Mouse (Mus musculus): Measurements from ENCODE around the gene Ipo11.
"Not testable (repeated sequence)": the region's sequence is repeated elsewhere in the genome, so short reads cannot be mapped to it uniquely, and the experiment has no call there.

Gene Ipo11

GRCm38 (mm10) chr13:106936256-106937137, at the start of gene Ipo11:
Gene Ipo11, minus strand, starts transcription at chr13:106936958.
- peak; percentile 94 for DNase-seq (ENCODE audit: extremely low spot score)

- DNase-seq (ENCODE audit: extremely low spot score) = no peak
These were observed 24.7 kb upstream of the Ipo11 start for GRCm38 (mm10) chr13:106961496-106961895.

DNA sequence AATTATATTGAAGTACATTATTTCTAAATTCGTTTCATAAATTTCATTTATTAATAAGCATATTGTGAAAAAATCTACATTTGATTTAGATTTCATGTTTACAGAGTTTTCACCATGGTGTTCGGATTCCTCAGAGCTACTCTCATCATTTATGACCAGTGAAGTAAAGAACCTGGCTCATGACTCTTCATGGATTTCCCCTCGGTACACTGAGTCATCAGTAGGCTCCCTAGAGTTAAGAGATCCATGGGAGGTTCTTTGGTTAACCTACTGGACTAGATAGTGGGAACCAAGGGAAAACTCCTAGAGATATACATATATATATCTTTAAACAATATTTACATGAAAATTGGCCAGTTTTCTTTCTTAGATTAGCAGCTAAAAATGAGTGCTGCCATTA, 23.8 kb upstream of the Ipo11 start:
- DNase-seq (ENCODE audit: extremely low spot score) = no peak

- no peak for DNase-seq (ENCODE audit: extremely low spot score)
These were observed 21.5 kb upstream of the Ipo11 start for GRCm38 (mm10) chr13:106958286-106958685.

DNA sequence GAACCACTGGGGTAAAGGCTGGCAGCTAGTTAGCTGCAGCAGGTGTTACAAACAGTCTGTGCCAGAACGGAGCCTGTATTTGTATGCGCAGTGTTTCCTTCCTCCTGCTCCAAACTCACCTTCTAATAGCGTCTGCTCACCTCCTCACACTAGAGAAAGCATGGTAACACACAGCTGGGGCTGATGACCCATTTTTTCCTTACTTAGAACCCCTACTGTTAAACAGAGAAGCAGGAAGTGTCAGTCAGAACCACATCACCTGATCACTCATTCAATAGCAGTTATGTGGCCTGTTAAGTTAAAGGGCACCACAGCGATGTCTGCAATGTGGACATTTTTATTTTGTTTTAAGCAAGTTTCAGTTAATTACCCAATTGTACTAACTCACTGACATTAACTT, 20.8 kb upstream of the Ipo11 start:
- DNase-seq (ENCODE audit: extremely low spot score) = no peak

- DNase-seq (ENCODE audit: extremely low spot score) = no peak
These were observed 18.1 kb upstream of the Ipo11 start for GRCm38 (mm10) chr13:106954880-106955279.

GRCm38 (mm10) chr13:106947583-106947982, 10.8 kb upstream of the Ipo11 start:
- no peak for DNase-seq (ENCODE audit: extremely low spot score)

DNA sequence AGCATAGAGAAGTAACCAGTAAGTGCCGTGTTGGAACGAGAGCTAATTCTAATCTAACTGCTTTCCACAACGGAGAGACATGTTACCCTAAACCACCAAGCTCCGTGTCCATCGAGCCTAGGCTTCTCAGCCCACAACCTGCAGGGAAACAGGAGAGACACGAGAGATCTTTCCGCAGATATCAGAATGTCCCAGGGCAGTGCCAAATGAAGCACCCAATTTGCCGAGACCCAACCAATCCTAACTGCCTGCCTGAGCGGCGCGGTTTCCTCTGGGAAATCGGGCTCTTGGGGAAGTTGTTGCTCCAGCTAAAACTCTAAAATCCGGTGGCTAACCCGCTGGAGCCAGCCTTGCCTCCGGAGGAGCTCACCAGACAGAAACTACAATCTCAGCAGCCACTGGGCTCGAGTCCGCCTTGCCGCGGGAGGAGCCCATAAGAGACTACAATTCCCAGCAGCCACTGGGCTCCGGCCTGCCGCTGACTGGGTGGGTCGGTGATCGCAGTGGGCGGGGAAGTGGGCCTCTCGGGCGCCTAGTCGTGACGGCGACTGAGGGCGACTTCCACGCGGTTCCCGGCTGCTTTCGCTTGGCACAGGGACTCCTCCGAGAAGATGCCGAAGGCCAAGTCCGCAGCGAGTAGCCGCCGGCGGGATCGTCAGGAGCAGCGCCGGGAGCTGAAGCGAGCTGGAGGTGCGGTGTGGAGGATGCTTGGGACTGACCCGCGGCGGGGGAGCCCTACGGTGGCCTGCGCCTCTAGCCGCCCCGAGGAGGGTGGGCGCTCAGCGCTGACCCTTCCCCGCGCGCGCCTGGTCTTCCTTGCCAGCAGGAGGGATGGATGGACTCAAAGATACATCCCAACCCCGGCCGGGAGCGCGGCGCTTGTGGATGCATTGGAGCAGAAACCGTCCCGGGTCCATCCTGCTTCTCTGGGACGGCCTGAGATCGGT, 10.1 kb upstream of the Ipo11 start, which contains the start of gene Dimt1:
Gene Dimt1 (plus strand): TSS at position 534 of the 947 bp plus-strand sequence.
- peak; percentile 95 for DNase-seq (ENCODE audit: extremely low spot score)

- no peak for DNase-seq (ENCODE audit: extremely low spot score)
These were observed 8.8 kb upstream of the Ipo11 start for GRCm38 (mm10) chr13:106945518-106945917.

GRCm38 (mm10) chr13:106942721-106943120, 6.0 kb upstream of the Ipo11 start:
- DNase-seq (ENCODE audit: extremely low spot score) = no peak

- DNase-seq (ENCODE audit: extremely low spot score) = peak; percentile 42
These were observed 4.6 kb upstream of the Ipo11 start for GRCm38 (mm10) chr13:106941211-106941976.

- no peak for DNase-seq (ENCODE audit: extremely low spot score)
These were observed 347 bp upstream of the Ipo11 start for GRCm38 (mm10) chr13:106937138-106937472.

DNA sequence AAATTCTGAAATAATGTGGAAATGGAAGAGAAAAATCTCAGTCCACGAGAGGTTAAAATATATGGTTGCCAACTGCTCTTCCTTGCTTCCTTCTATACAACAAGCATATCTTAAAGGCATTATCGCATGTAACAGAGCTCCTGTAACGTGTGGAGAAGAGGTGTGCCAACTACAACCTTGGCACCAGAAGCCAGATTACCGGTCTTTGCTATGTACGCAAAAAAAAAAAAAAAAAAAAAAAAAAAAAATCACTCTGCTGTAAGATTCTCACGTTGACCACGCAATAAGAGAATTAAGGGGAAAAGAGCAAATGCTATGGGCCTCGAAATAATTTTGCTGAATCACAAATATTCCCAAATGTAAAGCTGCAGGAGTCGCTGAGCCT, 895 bp downstream of the Ipo11 start:
- DNase-seq (ENCODE audit: extremely low spot score) = no peak

GRCm38 (mm10) chr13:106929201-106929600, 7.6 kb downstream of the Ipo11 start:
- no peak for DNase-seq (ENCODE audit: extremely low spot score)

DNA sequence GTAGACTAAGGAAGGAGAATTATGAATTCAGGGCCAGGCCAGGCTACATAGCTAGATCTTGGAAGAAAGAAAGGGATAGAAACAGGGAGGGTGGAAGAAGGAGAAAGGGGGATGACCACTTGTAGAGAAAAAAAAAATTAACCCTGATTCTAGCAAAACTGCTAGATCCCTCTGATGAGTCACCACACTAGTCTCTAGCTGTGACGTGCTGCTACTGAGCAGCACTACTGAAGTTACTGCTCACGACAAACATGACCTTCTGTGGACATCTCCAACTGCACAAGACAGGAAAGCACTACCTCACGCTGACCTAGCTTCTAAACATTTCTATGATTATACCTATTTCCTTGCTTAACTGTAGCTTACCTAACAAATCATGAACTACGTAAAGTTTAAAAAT, 8.5 kb downstream of the Ipo11 start:
- DNase-seq (ENCODE audit: extremely low spot score) = no peak

GRCm38 (mm10) chr13:106925921-106926320, 10.8 kb downstream of the Ipo11 start:
- not testable (repeated sequence) for DNase-seq (ENCODE audit: extremely low spot score)

DNA sequence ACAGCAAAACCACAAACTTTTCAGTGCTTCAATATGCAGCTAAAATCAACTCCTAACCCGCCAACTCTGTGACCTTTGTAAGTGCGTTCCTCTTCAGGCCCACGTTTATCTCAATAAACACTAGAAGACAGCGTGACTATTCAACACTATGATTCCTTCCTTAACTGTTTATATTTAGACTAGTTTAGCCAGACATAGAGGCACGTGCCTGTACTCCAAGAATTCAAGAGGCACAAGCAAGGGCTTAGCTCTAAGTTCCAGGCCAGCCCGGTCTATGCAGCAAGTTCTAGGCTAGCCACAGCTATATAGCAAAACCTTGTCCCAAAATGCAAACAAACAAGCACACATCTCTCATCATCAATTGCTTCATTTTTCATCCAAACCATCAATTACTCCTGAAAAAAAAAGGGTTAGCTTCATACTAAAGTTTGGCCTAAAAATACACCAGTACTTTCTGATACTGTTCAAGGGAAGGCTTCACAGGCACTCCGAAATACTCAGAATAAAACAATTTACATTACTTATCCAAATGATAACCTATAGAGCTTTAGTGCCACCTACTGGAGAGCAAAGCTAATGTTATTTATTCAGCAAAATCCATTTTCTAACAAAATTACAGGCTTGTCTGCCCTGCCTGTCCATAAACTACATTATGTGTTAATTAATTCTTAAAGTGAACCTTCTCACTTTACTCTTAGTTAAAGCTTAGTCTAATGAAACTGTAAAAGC, 18.3 kb downstream of the Ipo11 start:
- no peak for DNase-seq (ENCODE audit: extremely low spot score)

- DNase-seq (ENCODE audit: extremely low spot score) = no peak
These were observed 23.5 kb downstream of the Ipo11 start for GRCm38 (mm10) chr13:106913125-106913736.

DNA sequence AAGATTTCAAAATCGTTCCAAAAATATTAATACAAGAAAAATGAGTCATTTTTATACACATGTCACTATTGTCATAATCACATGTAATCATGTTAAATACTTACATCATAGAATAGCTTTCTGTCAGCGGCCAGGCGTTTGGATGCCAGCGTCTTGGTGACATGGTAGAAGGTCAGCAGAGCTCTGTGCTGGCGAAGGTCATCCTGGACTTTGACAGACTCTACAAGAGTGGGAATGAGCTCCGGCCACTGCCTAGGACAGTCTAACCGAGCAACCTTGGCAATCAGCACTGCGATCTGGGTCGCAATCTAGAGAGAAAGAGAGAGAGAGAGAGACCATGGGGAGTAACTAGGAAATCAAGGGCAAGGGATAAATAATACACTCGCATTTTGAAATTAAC, 26.7 kb downstream of the Ipo11 start:
- no peak for DNase-seq (ENCODE audit: extremely low spot score)

DNA sequence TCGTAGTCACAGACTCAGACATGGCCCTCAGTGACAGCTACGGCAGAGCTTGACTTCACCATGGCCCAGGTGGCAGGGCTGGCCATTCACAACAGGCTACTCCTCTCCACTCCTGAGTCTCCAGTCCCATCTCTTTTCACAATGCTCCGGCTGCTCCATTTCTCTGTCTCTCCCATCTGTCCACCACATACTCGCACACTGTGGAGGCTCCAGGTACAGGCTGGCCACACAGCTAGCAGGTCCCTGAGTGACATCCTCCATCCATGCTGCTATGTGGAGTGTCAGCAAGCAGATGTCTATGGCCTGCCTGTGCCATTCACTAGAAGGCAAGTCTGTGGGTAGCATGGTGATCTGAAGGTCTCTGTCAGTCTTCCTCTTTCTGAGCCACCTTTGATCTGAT, 29.5 kb downstream of the Ipo11 start:
- no peak for DNase-seq (ENCODE audit: extremely low spot score)

- not testable (repeated sequence) for DNase-seq (ENCODE audit: extremely low spot score)
These were observed 31.6 kb downstream of the Ipo11 start for GRCm38 (mm10) chr13:106905154-106905553.

Data from embryo, embryonic 9.5 days (tissue).